Mouse (Mus musculus) stomach, embryonic 16.5 days (tissue): ENCODE results near the gene Mtap. TPM values are rescaled to one million over a fixed set of nuclear protein-coding genes. Genes with fewer than 3 reads are reported as not detected.
A peak's percentile ranks its signal among the peaks of the same experiment; 100 is the strongest.

Source experiments
- ATAC-seq: fragments of 200-750 bp; cut with Nextera tagmentation; 2 replicates; pipeline ENCODE4 v1.8.0; 2017; ENCODE audit warnings: moderate number of reproducible peaks, moderate TSS enrichment; ENCODE audit not compliant: insufficient read depth, low FRiP score
- H3K27ac ChIP-seq: fragments of 300-500 bp; sonication (generic); 2 replicates; pipeline ENCODE4 v1.5.1; 2014; ENCODE audit warnings: low read length
- H3K27me3 ChIP-seq: fragments of 300-500 bp; sonication (generic); 2 replicates; pipeline ENCODE4 v1.6.1; 2014; ENCODE audit warnings: low read length, control low read depth, mixed read lengths; ENCODE audit not compliant: control insufficient read depth, insufficient read depth
- H3K36me3 ChIP-seq: fragments of 300-500 bp; sonication (generic); 2 replicates; pipeline ENCODE4 v1.6.1; 2014; ENCODE audit warnings: low read length; ENCODE audit not compliant: control insufficient read depth, insufficient read depth
- H3K4me1 ChIP-seq: fragments of 300-500 bp; sonication (generic); 2 replicates; pipeline ENCODE4 v1.6.1; 2014; ENCODE audit warnings: low read length, control low read depth, mixed read lengths; ENCODE audit not compliant: control insufficient read depth, insufficient read depth
- H3K4me2 ChIP-seq: fragments of 300-500 bp; sonication (generic); 2 replicates; pipeline ENCODE4 v1.6.1; 2014; ENCODE audit warnings: low read depth, low read length, mixed read lengths
- H3K4me3 ChIP-seq: fragments of 300-500 bp; sonication (generic); replicated peaks from 2 replicates; pipeline ENCODE4 v1.5.1; 2014; ENCODE audit warnings: mild to moderate bottlenecking, low read length
- H3K9ac ChIP-seq: fragments of 300-500 bp; sonication (generic); 2 replicates; pipeline ENCODE4 v1.6.1; 2014; ENCODE audit warnings: low read length
- H3K9me3 ChIP-seq: fragments of 300-500 bp; sonication (generic); replicated peaks from 2 replicates; pipeline ENCODE4 v1.6.1; 2016; ENCODE audit warnings: low read length, control low read depth; ENCODE audit not compliant: control insufficient read depth
- WGBS: fragments of 180-500 bp; shearing (Covaris S2); extraction: QIAGEN DNeasy Blood & Tissue Kit; methylation state at CpG from one replicate; pipeline ENCODE4 v1.1.7; 2014; 5-methylcytosine and 5-hydroxymethylcytosine counted together
- polyA plus RNA-seq: library from polyadenylated mRNA; unstranded; fragments of >200 nt; fragmentation: Nextera tagmentation; extraction: Ambion mirVana; gene quantifications from 2 replicates; pipeline ENCODE4 v1.2.1, GENCODE M21; 2015

The Mtap gene
- polyA plus RNA-seq, 1 experiment from 2014 or later = 53.8 TPM

DNA sequence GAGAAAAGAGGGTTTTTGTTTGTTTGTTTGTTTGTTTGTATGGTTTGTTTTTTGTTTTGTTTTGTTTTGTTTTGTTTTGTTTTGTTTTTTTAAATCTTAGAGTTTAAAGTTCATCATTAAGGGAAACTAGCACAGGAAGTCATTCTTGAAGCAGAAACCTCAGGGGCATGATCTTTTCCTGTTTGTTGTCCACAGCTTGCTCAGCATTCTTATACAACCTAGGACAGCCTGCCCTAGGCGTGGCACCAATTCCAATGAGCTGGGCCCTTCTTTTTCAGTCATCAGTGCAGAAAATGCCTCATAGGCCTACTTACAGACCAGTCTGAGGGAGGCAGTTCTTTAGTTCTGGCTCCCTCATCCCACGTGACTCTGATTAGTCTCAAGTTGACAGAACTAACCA is 30.4 kb upstream of the Mtap start:
- Histone ChIP-seq H3K9me3 (no peaks in the 10 kb centered on the region), H3K27me3 (no peaks in the 10 kb centered on the region), H3K4me2 (no peak overlapping the region), H3K4me1 (no peaks in the 10 kb centered on the region), H3K27ac (no peak overlapping the region), H3K9ac (no peak overlapping the region), H3K4me3 (no peak overlapping the region), H3K36me3 (no peaks in the 10 kb centered on the region)
- no peak for ATAC-seq
- 74% methylated on average over 2 of the region's 2 CpGs for WGBS

DNA sequence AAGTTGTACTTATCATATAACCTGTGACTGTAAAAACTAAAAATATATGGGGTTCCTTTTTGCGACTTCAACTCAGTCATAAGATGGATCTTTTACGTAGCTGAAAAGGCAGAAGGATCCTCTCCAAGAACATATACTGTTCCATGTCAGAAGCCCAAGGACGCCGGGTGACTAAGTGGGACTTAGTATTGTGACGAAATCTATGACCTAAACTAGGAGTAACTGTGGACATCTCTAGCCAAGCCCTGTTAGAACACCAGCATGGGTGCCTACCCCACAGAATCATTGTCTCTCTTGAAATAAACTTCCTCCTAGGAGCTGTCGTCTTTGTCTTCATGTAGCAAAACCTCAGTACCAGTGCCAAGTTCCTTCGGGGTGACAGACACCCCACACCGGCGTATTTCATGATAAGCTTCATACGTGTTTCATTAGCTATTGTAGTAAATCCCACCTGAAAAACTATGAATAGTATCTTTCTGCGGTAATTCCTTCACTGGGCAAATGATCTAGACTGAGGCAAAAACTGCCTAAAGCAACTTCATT is 24.7 kb upstream of the Mtap start:
- WGBS = 84% methylated on average over 11 of the region's 11 CpGs
- Histone ChIP-seq H3K9me3 (no peaks in the 10 kb centered on the region), H3K27me3 (no peaks in the 10 kb centered on the region), H3K27ac (no peak overlapping the region), H3K36me3 (no peaks in the 10 kb centered on the region), H3K4me2 (no peak overlapping the region), H3K4me1 (no peaks in the 10 kb centered on the region), H3K9ac (no peak overlapping the region), H3K4me3 (no peak overlapping the region)
- ATAC-seq = no peak

DNA sequence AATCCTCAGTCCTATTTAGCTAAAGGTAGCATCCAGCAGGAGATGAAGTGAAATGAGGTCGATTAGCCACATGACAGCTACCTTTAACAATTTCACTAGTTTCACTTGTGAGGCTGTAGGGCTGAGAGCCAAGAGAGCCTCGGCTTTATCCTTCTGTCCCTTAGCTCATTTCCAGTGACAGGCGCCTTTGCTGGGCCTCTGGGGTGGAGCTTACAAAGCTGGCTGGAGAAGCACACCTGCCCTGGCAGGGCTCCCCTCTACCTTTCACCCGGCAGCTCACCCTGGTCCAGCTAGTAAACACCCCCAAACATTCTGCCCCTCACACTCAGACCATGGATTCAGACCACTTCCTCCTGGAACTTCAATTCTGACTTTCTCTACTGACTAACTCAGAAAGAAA is 24.1 kb upstream of the Mtap start:
- Histone ChIP-seq H3K27ac (no peak overlapping the region), H3K4me3 (no peak overlapping the region), H3K9ac (no peak overlapping the region), H3K36me3 (no peaks in the 10 kb centered on the region), H3K4me2 (no peak overlapping the region), H3K9me3 (no peaks in the 10 kb centered on the region), H3K4me1 (no peaks in the 10 kb centered on the region), H3K27me3 (no peaks in the 10 kb centered on the region)
- ATAC-seq = no peak
- 45% methylated on average over 4 of the region's 4 CpGs for WGBS

DNA sequence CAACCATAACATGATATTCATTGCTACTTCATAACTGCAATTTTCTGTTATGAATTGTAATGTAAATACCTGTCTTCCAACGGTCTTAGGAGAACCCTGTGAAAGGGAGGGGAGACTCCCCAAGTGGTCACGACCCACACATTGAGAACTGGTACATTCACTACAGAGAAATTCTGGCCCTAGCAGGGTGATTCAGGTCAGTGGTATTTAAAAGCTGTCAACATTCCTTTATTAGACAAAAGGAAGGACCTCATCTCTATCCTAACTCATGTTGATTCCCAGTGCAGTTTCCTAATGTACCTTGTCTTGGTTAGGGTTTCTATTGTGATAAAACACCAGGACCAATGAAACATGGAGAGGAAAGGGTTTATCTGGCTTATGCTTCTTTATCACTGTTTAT is 20.9 kb upstream of the Mtap start:
- H3K4me2 ChIP-seq = no peak overlapping the region
- no peak overlapping the region for H3K4me3 ChIP-seq
- H3K9ac ChIP-seq = no peak overlapping the region
- no peaks in the 10 kb centered on the region for H3K27me3 ChIP-seq
- WGBS = 63% methylated on average over 2 of the region's 2 CpGs
- H3K4me1 ChIP-seq = no peaks in the 10 kb centered on the region
- H3K9me3 ChIP-seq = no peaks in the 10 kb centered on the region
- no peak overlapping the region for H3K27ac ChIP-seq
- ATAC-seq = no peak
- no peaks in the 10 kb centered on the region for H3K36me3 ChIP-seq

DNA sequence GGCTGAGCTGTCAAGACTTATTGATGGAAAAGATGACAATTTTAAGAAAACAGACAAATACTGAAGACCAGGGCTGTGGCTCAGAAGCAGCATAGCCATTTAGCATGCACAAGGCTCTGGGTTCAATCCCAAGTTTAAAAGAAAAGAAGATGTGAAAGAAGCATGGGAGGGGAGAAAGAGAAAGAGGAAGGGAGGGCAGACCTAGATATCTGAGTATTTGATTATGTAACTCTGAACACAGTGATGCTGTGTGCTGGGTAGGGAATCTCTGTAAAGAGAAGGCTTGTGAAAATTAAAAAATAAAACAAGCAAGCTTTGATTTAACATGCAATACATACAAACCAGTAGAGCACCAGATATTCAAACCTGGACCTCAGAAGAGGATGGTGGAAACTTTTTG is 17.0 kb upstream of the Mtap start:
- H3K9me3 ChIP-seq = no peaks in the 10 kb centered on the region
- no peaks in the 10 kb centered on the region for H3K27me3 ChIP-seq
- H3K36me3 ChIP-seq = no peaks in the 10 kb centered on the region
- no peak overlapping the region for H3K4me3 ChIP-seq
- no peak overlapping the region for H3K9ac ChIP-seq
- no peak for ATAC-seq
- H3K27ac ChIP-seq = no peak overlapping the region
- H3K4me1 ChIP-seq = no peaks in the 10 kb centered on the region
- no peak overlapping the region for H3K4me2 ChIP-seq

DNA sequence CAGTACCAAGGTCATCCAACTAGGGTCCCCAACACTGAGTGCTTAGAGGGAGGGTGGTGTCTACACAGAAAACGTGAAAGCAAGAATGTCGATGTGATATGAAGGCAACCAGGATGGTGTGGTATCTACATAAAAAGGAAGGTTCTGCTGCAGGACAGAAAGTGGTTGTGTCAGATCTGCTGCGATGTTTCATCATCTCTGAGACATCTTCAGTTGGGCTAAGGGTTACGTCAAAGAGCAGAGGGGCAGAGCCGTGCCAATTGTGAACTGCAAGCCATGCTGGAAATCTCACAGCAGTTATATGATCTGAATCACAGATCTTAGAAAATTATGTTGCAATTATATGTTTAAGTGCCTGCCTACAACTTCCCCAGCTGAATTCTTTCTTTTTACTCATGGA is 16.6 kb upstream of the Mtap start:
- no peak for ATAC-seq
- WGBS = 86% methylated on average over 5 of the region's 5 CpGs

DNA sequence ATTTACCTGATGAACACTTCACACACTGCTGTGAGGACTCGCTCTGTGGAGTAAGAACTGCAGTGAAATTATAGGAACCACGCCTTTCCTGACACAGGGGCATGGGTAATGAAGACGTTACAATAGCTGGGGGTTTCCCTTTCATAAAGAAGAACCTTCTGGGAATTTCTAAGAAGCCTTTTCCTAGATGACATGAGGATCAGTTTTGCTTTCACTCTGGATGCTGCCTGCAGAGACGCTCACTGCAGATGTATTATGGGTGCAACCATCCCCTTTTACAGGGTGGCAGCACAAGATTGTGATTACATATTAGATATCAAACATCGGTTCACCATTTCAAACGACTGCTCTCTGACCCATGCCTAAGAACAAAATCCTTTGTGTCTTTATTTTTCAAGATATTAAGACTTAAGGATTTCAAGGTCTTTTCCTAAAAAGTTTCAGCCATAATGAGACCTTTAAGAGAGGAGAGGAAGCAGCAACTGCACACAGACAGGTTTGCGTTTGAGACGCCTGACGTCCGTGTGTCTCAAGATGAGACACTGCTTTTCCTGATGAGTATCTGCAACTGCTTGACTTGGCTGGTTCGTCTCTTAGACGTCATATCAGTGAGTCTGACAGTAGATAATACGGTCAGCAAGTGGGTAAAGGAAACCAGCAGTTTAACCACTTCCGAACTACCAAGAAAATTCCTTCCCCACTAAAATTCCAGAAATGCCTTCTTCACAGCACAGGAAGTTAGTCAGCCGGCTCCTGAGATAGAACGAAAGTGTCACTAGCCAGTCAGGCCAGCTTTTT is 13.3 kb upstream of the Mtap start:
- 53% methylated on average over 16 of the region's 16 CpGs for WGBS
- no peak for ATAC-seq
- no peak overlapping the region for H3K4me3 ChIP-seq

More for the DNA sequence above, 16.6 kb upstream of the Mtap start:
- Histone ChIP-seq H3K4me3 (no peak overlapping the region), H3K9me3 (no peaks in the 10 kb centered on the region), H3K27ac (no peak overlapping the region), H3K9ac (no peak overlapping the region), H3K4me2 (no peak overlapping the region), H3K36me3 (no peaks in the 10 kb centered on the region), H3K27me3 (no peaks in the 10 kb centered on the region), H3K4me1 (no peaks in the 10 kb centered on the region)

DNA sequence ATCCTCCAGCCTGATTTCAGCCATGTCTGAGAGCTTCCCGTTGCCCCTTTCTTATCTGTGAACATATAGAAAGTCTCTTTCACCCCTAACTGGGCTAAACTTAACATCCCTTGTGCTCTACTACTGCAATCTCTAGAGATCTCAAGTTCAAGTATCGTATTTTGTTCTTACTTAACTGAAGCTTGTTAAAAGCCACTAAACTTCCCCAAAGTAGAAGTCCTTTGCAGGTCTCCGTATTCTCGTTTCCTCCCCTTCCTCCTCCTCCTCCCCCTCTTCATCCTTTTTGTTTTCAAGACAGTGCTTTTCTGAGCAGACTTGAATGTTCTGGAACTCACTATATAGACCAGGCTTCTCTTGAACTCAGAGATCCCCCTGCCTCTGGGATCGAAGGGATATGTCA is 9.2 kb upstream of the Mtap start:
- Histone ChIP-seq H3K9me3 (no peaks in the 10 kb centered on the region), H3K9ac (no peak overlapping the region), H3K36me3 (no peaks in the 10 kb centered on the region), H3K4me2 (peak overlapping the region; percentile 31), H3K27me3 (no peaks in the 10 kb centered on the region), H3K4me3 (peak overlapping the region; percentile 1), H3K27ac (peak overlapping the region; percentile 84; the same call in 1 of the 2 replicates), H3K4me1 (peaks cover 4% of the 10 kb centered on the region; the same call in 1 of the 2 replicates)
- 54% methylated on average over 5 of the region's 5 CpGs for WGBS
- ATAC-seq = no peak

More for the DNA sequence above, 13.3 kb upstream of the Mtap start:
- Histone ChIP-seq H3K9me3 (no peaks in the 10 kb centered on the region), H3K36me3 (no peaks in the 10 kb centered on the region), H3K4me1 (peaks cover 4% of the 10 kb centered on the region; the same call in 1 of the 2 replicates), H3K27ac (no peak overlapping the region), H3K9ac (no peak overlapping the region), H3K4me2 (no peak overlapping the region), H3K27me3 (no peaks in the 10 kb centered on the region)

DNA sequence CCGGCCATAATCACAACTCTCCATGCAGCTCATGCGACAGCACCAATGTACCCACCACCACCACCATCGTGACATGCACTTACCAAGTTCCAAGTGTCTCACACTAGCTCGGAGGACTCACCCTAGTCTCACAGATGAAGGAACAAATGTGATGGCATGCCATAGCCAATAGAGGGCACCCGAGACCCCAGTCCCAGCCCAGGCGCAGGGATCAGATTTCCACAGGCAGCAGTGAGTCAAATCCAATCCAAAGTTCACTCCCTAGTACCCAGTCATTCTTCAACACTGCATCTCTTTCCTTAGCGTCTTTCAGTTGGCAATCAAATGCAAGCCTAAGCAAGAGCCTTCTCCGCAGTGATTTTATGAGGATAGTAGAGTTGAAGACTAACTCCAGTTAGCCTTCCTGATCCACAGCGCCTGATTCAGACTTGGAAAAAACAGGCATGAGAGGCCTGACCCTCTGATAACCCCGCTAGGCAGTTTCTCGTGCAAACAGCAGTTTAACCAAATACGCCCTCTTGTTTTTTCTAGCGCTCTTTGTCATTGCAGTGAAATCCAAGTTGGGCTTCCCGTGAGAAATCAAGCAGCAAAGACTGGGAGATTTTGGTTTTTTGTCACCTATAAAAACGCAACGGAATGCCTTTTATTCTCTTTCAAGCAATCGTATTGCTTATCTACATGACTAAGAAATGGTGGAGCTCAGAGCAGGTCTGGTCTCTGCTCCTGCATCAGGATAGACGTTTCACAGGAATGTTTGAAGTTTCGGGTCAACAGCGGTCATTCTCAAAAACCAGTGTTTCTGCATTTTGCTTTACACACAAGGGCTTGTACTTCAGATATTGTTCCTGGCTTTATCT is 8.6 kb upstream of the Mtap start:
- 22% methylated on average over 20 of the region's 20 CpGs for WGBS
- H3K27ac ChIP-seq = peak overlapping the region; percentile 84
- H3K4me3 ChIP-seq = peak overlapping the region; percentile 1
- H3K4me1 ChIP-seq = peaks cover 4% of the 10 kb centered on the region; the same call in 1 of the 2 replicates
- ATAC-seq = peak; percentile 85
- no peak overlapping the region for H3K9ac ChIP-seq
- no peaks in the 10 kb centered on the region for H3K9me3 ChIP-seq
- no peaks in the 10 kb centered on the region for H3K36me3 ChIP-seq
- H3K27me3 ChIP-seq = no peaks in the 10 kb centered on the region
- H3K4me2 ChIP-seq = peak overlapping the region; percentile 43
